Mouse (Mus musculus): ENCODE results near the gene Plgrkt. TPM values are rescaled to one million over a fixed set of nuclear protein-coding genes. Genes with fewer than 3 reads are reported as not detected.
"Not testable (repeated sequence)": the region's sequence is repeated elsewhere in the genome, so short reads cannot be mapped to it uniquely, and the experiment has no call there.

Gene Plgrkt
- 36.7 and 47.5 TPM in 2 replicates for polyA plus RNA-seq (2012; rRNA removed)
- 64.6 and 65.8 TPM in 2 replicates for polyA plus RNA-seq (2014; fragmentation: Nextera tagmentation; extraction: Ambion mirVana)

- peak; percentile 50; the same call in 1 of the 2 replicates for ATAC-seq (ENCODE audit: low FRiP score, low read depth)
- Histone ChIP-seq H3K36me3 (ENCODE audit: control insufficient read depth, insufficient read depth, low read length) (no peaks in the 10 kb centered on the region), H3K27ac (replicated peaks; ENCODE audit: low read depth, low read length) (no peak within 1 kb of the TSS)
Observed at GRCm38 (mm10) chr19:29366969-29367622, at the start of gene Plgrkt, which contains the start of gene Cd274. Plgrkt (minus strand) TSS chr19:29367390. Cd274 (plus strand) TSS chr19:29367455.

GRCm38 (mm10) chr19:29416393-29416902, 49.3 kb upstream of the Plgrkt start:
- ATAC-seq (ENCODE audit: low FRiP score, low read depth) (no peak), DNase-seq (ENCODE audit: low spot score) (no peak)
- no peaks in the 10 kb centered on the region for H3K27me3 ChIP-seq (ENCODE audit: control insufficient read depth, insufficient read depth, low read length)
- no peak overlapping the region for H3K27ac ChIP-seq (replicated peaks; ENCODE audit: low read depth, low read length)
- no peak overlapping the region for H3K9ac ChIP-seq (ENCODE audit: low read depth, low read length, severe bottlenecking)
- TF ChIP-seq POLR2A (IDR thresholded peaks at IDR 0.05; ENCODE audit: borderline replicate concordance, extremely low read depth, insufficient read depth, insufficient read length) = no peak
- H3K4me3 ChIP-seq (replicated peaks; ENCODE audit: low read length) = no peak overlapping the region
- no peaks in the 10 kb centered on the region for H3K36me3 ChIP-seq (ENCODE audit: control insufficient read depth, insufficient read depth, low read length)
- 0 out of 2 replicates have a peak, but pooled peaks cover 8% of the 10 kb centered on the region for H3K4me1 ChIP-seq (ENCODE audit: control insufficient read depth, insufficient read depth, low read length)
- H3K9me3 ChIP-seq (ENCODE audit: control insufficient read depth, low read length) = no peaks in the 10 kb centered on the region
- H3K4me2 ChIP-seq (replicated peaks; ENCODE audit: low read depth, low read length, severe bottlenecking) = no peak overlapping the region
- 70% methylated on average over 3 of the region's 3 CpGs for WGBS

More at GRCm38 (mm10) chr19:29366969-29367622, at the start of gene Plgrkt, which contains the start of gene Cd274:
- whole genome bisulfite sequencing = 2% methylated on average over 26 of the region's 26 CpGs
- DNase-seq (ENCODE audit: low spot score) = peak; percentile 65
- Histone ChIP-seq H3K4me2 (replicated peaks; ENCODE audit: low read depth, low read length, severe bottlenecking) (peak within 1 kb of the TSS; percentile 54), H3K4me1 (ENCODE audit: control insufficient read depth, insufficient read depth, low read length) (0 out of 2 replicates have a peak, but pooled peaks cover 2% of the 10 kb centered on the region), H3K9ac (ENCODE audit: low read depth, low read length, severe bottlenecking) (peak within 1 kb of the TSS; percentile 40), H3K9me3 (ENCODE audit: control insufficient read depth, low read length) (no peaks in the 10 kb centered on the region), H3K27me3 (ENCODE audit: control insufficient read depth, insufficient read depth, low read length) (no peaks in the 10 kb centered on the region), H3K4me3 (replicated peaks; ENCODE audit: low read length) (peak within 1 kb of the TSS; percentile 46)
- TF ChIP-seq POLR2A (IDR thresholded peaks at IDR 0.05; ENCODE audit: borderline replicate concordance, extremely low read depth, insufficient read depth, insufficient read length) = no peak

- not testable (repeated sequence) for H3K27me3 ChIP-seq (ENCODE audit: control insufficient read depth, insufficient read depth, low read length); H3K4me1 ChIP-seq (ENCODE audit: control insufficient read depth, insufficient read depth, low read length); H3K4me2 ChIP-seq (replicated peaks; ENCODE audit: low read depth, low read length, severe bottlenecking); H3K36me3 ChIP-seq (ENCODE audit: control insufficient read depth, insufficient read depth, low read length); DNase-seq (ENCODE audit: low spot score); H3K9ac ChIP-seq (ENCODE audit: low read depth, low read length, severe bottlenecking); H3K27ac ChIP-seq (replicated peaks; ENCODE audit: low read depth, low read length); H3K9me3 ChIP-seq (ENCODE audit: control insufficient read depth, low read length); H3K4me3 ChIP-seq (replicated peaks; ENCODE audit: low read length); ATAC-seq (ENCODE audit: low FRiP score, low read depth)
Observed at GRCm38 (mm10) chr19:29414917-29415316, 47.7 kb upstream of the Plgrkt start.

GRCm38 (mm10) chr19:29414513-29414912, 47.3 kb upstream of the Plgrkt start:
- H3K4me3 ChIP-seq (replicated peaks; ENCODE audit: low read length) = no peak overlapping the region
- ATAC-seq (ENCODE audit: low FRiP score, low read depth) (no peak), DNase-seq (ENCODE audit: low spot score) (no peak)
- no peaks in the 10 kb centered on the region for H3K27me3 ChIP-seq (ENCODE audit: control insufficient read depth, insufficient read depth, low read length)
- H3K36me3 ChIP-seq (ENCODE audit: control insufficient read depth, insufficient read depth, low read length) = no peaks in the 10 kb centered on the region
- no peak overlapping the region for H3K27ac ChIP-seq (replicated peaks; ENCODE audit: low read depth, low read length)
- no peak overlapping the region for H3K4me2 ChIP-seq (replicated peaks; ENCODE audit: low read depth, low read length, severe bottlenecking)
- 0 out of 2 replicates have a peak, but pooled peaks cover 8% of the 10 kb centered on the region for H3K4me1 ChIP-seq (ENCODE audit: control insufficient read depth, insufficient read depth, low read length)
- 86% methylated on average over 3 of the region's 3 CpGs for WGBS
- no peak for TF ChIP-seq POLR2A (IDR thresholded peaks at IDR 0.05; ENCODE audit: borderline replicate concordance, extremely low read depth, insufficient read depth, insufficient read length)
- H3K9ac ChIP-seq (ENCODE audit: low read depth, low read length, severe bottlenecking) = no peak overlapping the region
- no peaks in the 10 kb centered on the region for H3K9me3 ChIP-seq (ENCODE audit: control insufficient read depth, low read length)

- H3K9ac ChIP-seq (ENCODE audit: low read depth, low read length, severe bottlenecking) = no peak overlapping the region
- ATAC-seq (ENCODE audit: low FRiP score, low read depth) = peak; percentile 89
- H3K4me3 ChIP-seq (replicated peaks; ENCODE audit: low read length) = no peak overlapping the region
- no peak for TF ChIP-seq POLR2A (IDR thresholded peaks at IDR 0.05; ENCODE audit: borderline replicate concordance, extremely low read depth, insufficient read depth, insufficient read length)
- no peak overlapping the region for H3K4me2 ChIP-seq (replicated peaks; ENCODE audit: low read depth, low read length, severe bottlenecking)
- no peaks in the 10 kb centered on the region for H3K9me3 ChIP-seq (ENCODE audit: control insufficient read depth, low read length)
- WGBS = 26% methylated on average over 6 of the region's 6 CpGs
- H3K36me3 ChIP-seq (ENCODE audit: control insufficient read depth, insufficient read depth, low read length) = no peaks in the 10 kb centered on the region
- DNase-seq (ENCODE audit: low spot score) = peak; percentile 92
- peak overlapping the region; percentile 69 for H3K27ac ChIP-seq (replicated peaks; ENCODE audit: low read depth, low read length)
- no peaks in the 10 kb centered on the region for H3K27me3 ChIP-seq (ENCODE audit: control insufficient read depth, insufficient read depth, low read length)
- peaks cover 12% of the 10 kb centered on the region; the same call in 1 of the 2 replicates for H3K4me1 ChIP-seq (ENCODE audit: control insufficient read depth, insufficient read depth, low read length)
Observed at GRCm38 (mm10) chr19:29412476-29413420, 45.6 kb upstream of the Plgrkt start.
